Mouse (Mus musculus) kidney, postnatal 4 days (tissue): ENCODE measurements at regions not wholly inside any gene's neighbourhood (a gene's known extent, or its start where the extent isn't known, plus 50 kb on each side); places are given as distances from the start of the nearest gene placed in this dataset.

Source experiments
- DNase-seq, 2 experiments: peaks; one replicate each; pipeline ENCODE4 v3.0.0; 2021; ENCODE audit warnings: mixed read lengths in 2 of 2

DNA sequence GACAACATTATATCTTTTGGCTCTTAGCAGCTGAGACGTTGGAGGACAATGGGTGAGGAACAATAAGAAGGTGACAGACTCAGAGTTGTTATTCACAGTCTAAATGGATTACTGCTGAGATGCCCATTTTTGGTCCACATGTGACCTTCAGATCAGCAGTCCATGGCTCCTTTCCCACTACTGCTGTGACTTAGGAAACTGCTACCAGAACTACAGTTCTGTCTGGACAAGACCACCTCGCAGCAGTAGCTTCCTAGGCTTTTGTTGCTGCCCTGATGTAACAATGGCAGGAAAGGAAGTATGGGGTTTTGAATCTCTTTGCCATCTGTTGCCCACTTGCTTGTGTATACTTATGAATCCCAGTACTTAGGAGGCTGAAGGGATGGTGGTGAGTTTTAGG, 135.6 kb upstream of the Pls3 start:
- no peak for DNase-seq

DNA sequence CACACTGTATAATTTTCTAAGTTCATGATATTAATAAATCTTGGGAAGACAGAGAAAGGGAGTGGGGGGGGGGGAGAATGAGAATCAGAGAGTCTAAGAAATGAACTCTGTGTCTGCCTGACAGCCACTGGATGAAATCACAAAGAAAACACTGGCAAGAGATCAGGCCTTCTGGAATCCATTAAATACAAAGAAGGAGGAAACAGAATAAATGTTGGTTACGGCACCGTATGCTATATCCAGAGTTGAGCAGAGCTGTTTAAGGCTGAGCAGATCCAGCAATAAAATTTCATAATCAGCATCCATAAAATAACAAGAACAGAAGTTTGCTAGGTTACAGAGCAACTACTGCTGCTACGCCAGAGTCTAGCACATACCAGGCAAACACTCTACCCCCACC, 103.6 kb upstream of the Pls3 start:
- DNase-seq: peak in 1 of 2 experiments; percentile 7

DNA sequence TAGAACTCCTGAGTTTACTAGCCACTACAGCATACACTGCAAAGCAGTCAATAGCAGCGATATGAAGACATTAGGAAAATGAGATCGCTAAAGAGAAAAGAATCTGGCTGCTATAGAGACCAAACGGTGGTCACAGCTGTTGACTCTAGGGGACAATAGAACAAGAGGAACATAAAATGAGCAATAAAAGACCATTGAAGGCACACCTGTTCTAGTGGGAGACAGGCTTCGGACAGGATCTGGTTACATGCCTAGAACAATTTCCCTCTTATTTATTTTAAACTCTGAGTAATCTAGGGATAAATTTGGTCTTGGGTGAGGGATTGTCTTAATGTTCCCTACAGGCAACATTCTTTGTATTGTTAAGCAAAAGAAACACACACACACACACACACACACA, 99.7 kb upstream of the Pls3 start:
- DNase-seq: no peak

DNA sequence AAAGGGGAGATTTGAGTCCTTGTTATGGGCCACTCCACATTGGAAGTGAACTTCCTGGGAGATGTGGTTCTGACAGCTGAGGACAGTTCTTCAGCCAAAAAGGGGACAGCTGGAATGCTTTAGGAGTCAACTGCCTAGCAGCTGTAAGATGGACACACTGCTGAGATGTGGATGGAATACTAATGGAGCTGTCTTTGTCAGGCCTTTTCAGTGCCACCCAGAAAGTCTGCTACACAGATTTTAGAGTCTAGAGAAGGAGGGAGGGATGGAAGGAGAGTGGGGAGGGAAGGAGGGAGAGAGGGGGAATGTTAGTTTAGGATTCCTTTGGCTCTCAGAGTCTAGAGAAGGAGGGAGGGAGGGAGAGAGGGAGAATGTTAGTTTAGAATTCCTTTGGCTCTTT, 74.7 kb upstream of the Pls3 start:
- no peak for DNase-seq

DNA sequence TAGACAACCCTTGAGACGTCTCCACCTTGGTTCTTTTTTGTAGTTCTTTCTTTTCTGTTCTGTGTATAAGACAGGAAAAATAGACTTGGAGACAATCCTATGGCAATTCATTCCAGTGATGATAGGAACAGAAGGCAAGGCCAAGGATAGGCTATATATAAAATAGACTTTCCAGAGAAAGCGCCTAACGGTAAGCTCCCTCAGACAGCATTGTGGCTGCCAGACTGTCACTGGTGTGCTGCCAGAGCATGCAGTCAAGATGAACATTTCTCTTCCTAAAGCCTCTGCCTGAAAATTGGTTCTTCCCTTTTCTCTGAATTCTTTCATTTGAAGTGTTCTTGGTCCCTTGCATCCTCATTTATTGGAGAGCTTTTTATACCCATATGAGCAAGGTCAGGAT, 53.9 kb upstream of the Pls3 start:
- no peak for DNase-seq
